Mouse (Mus musculus) A20 (cell line): ENCODE measurements around the gene Prdm11.

ENCODE experiments used
- DNase-seq: peaks from one replicate; pipeline ENCODE4 v3.0.0-alpha.2; 2011; ENCODE audit warnings: low read depth, low spot score

Gene Prdm11

GRCm38 (mm10) chr2:92967032-92967838 lies 78.7 kb downstream of the Prdm11 start:
- no peak for DNase-seq

GRCm38 (mm10) chr2:92966257-92966656 lies 79.7 kb downstream of the Prdm11 start:
- no peak for DNase-seq

DNA sequence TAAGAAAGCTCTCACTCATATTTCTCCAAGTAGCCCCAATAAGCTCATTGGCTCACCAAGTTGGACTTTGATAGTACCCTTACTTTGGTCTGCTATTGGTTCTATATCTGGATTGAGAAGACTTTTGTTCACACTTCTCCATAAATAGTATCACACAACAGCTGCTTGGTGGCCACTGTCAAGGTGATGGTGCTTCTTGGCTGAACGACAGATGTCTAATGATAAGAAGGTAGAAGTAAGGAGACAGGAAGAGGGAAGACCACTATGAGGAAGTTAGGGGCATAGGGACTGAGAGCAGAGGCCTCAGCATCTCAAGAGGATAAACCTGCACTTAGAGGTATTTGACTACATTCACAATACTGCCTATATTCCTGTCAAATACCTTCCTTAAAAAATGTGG lies 81.6 kb downstream of the Prdm11 start:
- no peak for DNase-seq

DNA sequence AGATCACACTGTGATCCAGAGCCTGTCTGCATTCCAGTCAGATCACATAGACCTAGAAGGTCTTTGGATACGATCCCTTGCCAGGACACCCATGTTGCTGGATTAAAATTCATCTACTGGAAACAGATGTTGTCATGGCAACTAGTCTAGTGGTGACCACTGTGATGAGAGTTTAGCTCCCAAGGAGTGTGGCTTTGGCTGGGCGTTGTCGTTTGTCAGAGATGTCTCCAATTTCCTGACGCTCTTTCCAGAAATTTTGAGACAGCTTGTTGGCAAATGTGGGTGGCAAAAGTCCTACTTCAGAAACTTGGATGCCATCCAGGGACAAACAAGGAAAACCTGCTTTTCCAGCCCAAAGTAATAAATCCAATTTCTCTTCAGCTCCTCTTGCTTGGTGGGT lies 87.3 kb downstream of the Prdm11 start:
- DNase-seq = no peak

GRCm38 (mm10) chr2:92956943-92957342 lies 89.0 kb downstream of the Prdm11 start:
- DNase-seq = no peak

DNA sequence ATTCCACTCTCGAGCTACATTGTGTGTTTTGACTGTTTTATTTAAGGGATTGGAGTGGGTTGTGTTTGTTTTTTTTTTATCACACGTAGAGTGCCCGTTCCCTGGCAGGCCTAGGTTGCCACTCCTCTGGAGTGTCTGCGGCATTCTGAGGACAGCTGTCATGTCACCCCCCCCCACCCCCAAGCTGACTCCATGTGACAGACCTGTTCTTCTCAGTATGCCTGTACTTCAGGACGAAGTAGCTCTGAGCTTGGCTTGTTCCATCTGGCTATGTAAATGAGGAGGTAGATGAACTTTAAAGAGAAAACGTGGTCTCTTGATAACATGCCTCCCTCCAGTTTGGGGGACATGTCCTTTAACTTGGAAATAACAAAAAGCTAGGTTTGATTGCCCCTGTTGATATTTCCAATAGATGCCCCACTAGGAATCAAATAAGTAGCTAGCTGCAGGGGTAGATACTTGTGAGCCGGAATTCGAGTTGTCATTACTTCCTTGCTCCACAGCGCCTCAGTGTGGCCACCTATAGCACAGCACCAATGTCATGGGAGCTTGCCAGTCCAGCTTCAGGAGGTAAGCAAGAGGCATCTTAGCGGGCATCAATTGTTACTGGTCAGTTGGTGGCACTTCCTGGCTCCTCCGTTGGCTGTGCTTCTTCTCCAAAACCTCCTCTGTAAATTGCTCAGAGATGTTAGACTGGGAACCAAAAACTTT lies 91.4 kb downstream of the Prdm11 start:
- DNase-seq = peak; percentile 68

GRCm38 (mm10) chr2:92953450-92953849 lies 92.5 kb downstream of the Prdm11 start:
- no peak for DNase-seq

- DNase-seq = no peak
Measured at GRCm38 (mm10) chr2:92949518-92949917, 96.4 kb downstream of the Prdm11 start.

DNA sequence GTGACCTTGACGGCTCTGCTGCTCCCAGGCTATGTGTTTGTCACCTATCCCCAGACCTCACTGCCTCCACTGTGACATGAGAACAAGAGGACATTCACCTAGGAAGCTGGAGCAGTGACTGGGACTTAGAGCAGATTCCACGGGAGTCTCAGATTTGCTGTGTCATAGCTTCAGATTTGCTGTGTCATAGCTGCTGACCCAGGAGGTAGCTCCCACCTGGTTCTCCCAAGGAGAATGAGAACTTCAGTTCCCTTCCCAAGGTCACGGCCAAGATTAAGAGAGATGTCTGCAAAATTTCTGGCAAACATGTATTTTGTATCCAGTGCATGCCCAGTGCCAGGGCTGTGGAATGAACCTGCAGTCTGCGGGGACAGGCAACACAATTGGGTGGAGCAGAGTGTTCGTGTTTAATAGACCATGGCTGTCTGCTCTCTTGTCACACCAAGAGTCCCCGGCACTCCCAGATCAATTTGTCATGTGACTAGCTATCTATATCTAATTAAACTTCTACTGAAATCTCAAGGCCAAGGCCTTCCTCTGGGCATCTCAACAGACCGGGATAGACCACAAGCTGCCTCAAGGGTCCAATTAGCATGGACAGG lies 97.2 kb downstream of the Prdm11 start:
- DNase-seq = no peak

- DNase-seq = no peak
Measured at GRCm38 (mm10) chr2:92947981-92948698, 97.8 kb downstream of the Prdm11 start.

DNA sequence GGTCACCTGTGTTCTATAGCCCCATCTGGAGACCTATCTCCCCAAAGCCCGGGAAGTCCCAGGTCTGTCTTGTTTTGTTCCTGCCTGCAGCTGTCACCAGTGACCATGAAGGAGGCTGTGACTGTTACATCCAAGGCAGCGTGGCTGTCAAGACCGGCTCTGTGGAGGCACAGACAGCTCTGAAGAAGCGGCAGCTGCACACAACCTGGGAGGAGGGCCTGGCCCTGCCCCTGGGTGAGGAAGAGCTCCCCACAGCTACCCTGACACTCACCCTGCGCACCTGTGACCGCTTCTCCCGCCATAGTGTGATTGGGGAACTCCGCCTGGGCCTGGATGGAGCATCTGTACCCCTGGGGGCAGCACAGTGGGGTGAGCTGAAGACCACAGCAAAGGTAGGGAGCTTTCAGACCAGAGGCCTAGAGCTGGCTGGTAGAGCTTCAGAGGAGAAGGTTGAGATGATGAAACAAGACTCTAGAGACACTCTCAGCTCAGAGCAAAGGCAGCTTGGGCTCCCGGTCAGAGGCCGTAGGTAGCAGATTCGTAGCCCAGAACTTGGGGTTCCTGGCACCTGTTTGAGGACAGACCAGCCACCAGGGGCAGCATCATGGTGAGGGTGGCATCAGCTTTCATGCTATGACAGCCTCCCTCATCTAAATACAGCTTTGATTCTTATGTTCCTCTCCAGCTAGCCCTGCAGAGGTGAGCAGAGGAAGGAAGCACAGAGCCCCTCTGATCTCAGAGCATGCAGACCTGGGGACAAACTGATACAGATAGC lies 100.0 kb downstream of the Prdm11 start:
- peak; percentile 65 for DNase-seq

- no peak for DNase-seq
Measured at GRCm38 (mm10) chr2:92945125-92945746, 100.7 kb downstream of the Prdm11 start.

DNA sequence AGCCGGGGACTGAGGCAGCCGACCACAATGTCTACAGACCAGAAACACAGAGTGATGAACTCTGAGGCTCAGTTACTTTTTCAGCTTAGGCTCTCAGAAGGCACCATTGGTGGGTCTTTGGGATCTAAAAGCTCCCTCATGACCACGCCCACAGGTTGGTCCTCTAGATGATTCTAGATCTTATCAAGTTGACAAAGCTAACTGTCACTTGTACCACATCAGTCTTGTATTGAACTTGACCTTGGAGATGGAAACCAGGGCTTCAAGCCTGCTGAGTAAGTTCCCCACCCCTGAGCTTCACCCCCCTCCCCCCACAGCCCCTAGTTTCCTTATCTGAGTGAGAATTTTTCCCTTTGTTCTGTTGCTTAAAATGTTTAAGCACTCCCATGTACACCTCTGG lies 101.6 kb downstream of the Prdm11 start:
- DNase-seq = no peak

DNA sequence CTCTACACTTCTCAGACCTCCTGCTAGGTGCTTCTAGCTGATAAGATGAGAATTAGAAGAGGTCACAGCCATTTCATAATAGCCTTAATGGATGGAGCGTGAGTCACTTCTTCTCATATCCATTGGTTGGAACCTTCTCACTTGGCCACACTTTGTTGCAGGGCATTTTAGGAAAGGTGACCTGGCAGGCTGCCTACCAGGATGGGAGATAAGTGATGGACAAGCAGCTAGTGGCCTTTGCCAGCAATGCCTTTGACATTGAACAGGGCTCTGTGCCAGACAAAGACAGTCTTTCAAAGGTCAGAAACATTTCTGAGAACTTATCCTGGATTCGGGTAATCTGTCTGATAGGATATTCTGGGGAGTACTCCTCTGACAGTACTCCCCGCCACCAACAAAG lies 102.6 kb downstream of the Prdm11 start:
- no peak for DNase-seq

GRCm38 (mm10) chr2:92941463-92941862 lies 104.5 kb downstream of the Prdm11 start:
- no peak for DNase-seq

DNA sequence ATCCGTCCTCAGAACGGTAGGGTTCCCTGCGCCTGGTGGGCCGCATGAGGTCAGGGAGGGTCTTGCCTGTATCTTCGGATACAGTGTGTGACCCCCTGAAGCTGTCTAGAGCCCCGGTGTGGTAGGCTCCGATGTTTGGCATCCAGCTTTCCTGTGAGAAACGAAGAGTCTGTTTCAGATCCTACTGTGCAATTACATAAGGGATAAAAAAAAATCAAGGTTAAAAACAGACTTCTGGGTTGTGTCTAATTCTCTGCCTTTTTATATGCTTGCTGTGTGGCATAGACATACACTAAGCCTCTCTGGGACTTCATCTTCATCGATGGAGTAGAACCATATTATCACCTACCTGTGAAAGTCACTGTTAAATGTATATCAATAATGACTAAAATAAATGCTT lies 105.0 kb downstream of the Prdm11 start:
- no peak for DNase-seq

GRCm38 (mm10) chr2:92938827-92939226 lies 107.1 kb downstream of the Prdm11 start:
- DNase-seq = no peak

DNA sequence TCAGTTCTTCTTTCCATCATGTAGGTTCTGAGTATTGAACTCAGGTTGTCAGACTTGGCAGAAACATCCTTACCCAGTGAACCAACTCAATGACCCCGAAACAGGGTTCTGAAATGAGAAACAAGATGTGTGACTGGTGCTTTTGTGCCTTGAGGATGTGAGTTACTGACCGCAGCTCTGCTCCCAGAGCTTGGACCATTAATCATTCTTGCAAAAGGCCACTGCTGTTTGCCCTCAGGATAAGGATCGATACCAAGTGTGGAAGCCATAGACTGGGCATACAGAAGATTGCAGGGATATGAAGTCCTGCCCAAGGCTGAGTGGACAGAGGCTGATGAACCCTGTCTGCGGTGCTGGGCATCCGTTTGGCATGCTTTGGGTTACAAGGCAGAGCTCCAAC lies 107.9 kb downstream of the Prdm11 start:
- no peak for DNase-seq

- DNase-seq = no peak
Measured at GRCm38 (mm10) chr2:92935483-92935882, 110.5 kb downstream of the Prdm11 start.

- no peak for DNase-seq
Measured at GRCm38 (mm10) chr2:92934312-92934982, 111.5 kb downstream of the Prdm11 start.
